Mouse (Mus musculus): ENCODE measurements around the gene Pik3r3. TPM values are rescaled to one million over a fixed set of nuclear protein-coding genes. Genes with fewer than 3 reads are reported as not detected.

Pik3r3 gene
- total and polyA plus RNA-seq, 3 experiments, result 9.3 to 11.6 (median 10.1) TPM

DNA sequence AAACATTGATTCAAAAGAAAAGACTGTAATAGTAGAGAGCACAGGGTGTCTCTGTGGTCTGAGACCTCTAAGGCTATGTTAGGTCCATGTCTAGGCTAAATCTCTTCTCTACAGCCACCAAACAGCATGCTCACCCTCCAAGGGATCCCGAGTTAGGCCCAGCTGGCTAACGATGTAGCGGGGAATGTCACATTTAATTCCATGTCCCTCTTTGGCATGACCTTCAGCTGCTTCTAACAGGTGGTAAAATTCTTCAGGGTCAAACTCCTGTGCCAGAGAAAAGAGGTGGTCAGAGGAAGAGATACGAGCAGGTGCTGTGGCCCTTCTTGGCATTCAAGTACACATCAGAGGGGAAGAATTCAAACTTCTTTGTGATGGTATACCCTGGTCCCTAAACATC, 96.2 kb downstream of the Pik3r3 start:
- Histone ChIP-seq H3K9ac (ENCODE audit: low read depth, low read length) (no peak overlapping the region), H3K36me3 (ENCODE audit: control insufficient read depth, insufficient read depth, low read length) (peaks cover 10% of the 10 kb centered on the region), H3K79me2 (replicated peaks; ENCODE audit: control insufficient read depth, insufficient read depth, low read length) (no peaks in the 10 kb centered on the region), H3K27ac (no peak overlapping the region), H3K4me1 (ENCODE audit: control insufficient read depth, insufficient read depth, low read length) (peaks cover 5% of the 10 kb centered on the region), H3K4me3 (no peak overlapping the region), H3K27me3 (ENCODE audit: control insufficient read depth, insufficient read depth, low read length) (no peaks in the 10 kb centered on the region)
- TF ChIP-seq CTCF (IDR thresholded peaks at IDR 0.05), result no peak
- no peak for TF ChIP-seq POLR2A (IDR thresholded peaks at IDR 0.05; ENCODE audit: insufficient read depth, low read depth, low read length)
- TF ChIP-seq EP300 (IDR thresholded peaks at IDR 0.05; ENCODE audit: insufficient read depth, low read depth, low read length), result no peak
- no peak for DNase-seq
- intact Hi-C loops (cut with DNase I), result no loop called here
- 85% methylated on average over 4 of the region's 4 CpGs for WGBS

DNA sequence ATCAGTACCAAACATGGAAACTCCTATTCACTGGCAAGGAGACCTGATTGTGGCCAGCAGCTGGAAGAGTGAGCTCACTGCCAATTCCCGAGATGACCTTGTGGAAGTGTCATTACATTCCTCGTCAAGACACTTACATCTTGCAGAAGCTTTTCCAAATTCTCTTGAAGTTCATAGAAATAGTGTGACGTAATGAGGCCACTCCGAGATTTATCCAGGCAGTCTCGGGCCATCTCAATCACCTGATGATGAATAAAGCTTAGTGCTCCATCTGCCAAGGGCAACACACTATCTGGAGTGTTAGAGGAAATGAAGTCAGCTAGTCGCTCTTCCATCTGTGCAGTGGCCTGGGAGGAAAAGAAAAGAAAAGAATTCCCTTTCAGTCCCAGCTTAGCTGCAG, 100.7 kb downstream of the Pik3r3 start:
- peaks cover 5% of the 10 kb centered on the region for H3K4me1 ChIP-seq (ENCODE audit: control insufficient read depth, insufficient read depth, low read length)
- H3K79me2 ChIP-seq (replicated peaks; ENCODE audit: control insufficient read depth, insufficient read depth, low read length), result no peaks in the 10 kb centered on the region
- intact Hi-C loops (cut with DNase I), result no loop called here
- no peaks in the 10 kb centered on the region for H3K27me3 ChIP-seq (ENCODE audit: control insufficient read depth, insufficient read depth, low read length)
- 17% methylated on average over 6 of the region's 6 CpGs for WGBS
- peak; percentile 27 to 51 for DNase-seq
- no peak overlapping the region for H3K4me3 ChIP-seq
- peaks cover 11% of the 10 kb centered on the region for H3K36me3 ChIP-seq (ENCODE audit: control insufficient read depth, insufficient read depth, low read length)
- TF ChIP-seq EP300 (IDR thresholded peaks at IDR 0.05; ENCODE audit: insufficient read depth, low read depth, low read length) (no peak), POLR2A (IDR thresholded peaks at IDR 0.05; ENCODE audit: insufficient read depth, low read depth, low read length) (0 out of 2 replicates have a peak, but pooled peaks have one; percentile 11), CTCF (IDR thresholded peaks at IDR 0.05) (no peak)
- no peak overlapping the region for H3K9ac ChIP-seq (ENCODE audit: low read depth, low read length)
- no peak overlapping the region for H3K27ac ChIP-seq

DNA sequence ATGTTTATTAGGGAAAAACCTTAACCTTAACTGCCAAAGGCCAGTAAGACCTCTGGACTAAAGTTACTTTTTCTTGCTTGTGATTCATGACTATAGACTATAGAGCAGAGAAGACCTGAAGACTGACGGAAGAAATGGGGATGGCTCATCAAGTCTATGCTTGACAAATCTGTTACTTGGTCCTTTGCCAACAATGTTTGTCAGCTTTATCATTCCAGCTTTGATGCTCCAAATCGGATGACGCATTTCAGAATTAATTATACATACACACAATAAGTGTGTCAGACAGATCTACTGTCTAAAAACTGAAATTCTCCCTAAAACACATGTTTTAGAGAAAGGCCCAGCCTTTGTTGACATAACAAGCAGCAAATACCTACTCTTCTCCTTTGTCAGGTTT, 107.8 kb downstream of the Pik3r3 start:
- Histone ChIP-seq H3K36me3 (ENCODE audit: control insufficient read depth, insufficient read depth, low read length) (no peaks in the 10 kb centered on the region), H3K4me1 (ENCODE audit: control insufficient read depth, insufficient read depth, low read length) (no peaks in the 10 kb centered on the region), H3K79me2 (replicated peaks; ENCODE audit: control insufficient read depth, insufficient read depth, low read length) (no peaks in the 10 kb centered on the region), H3K27ac (no peak overlapping the region), H3K4me3 (no peak overlapping the region), H3K9ac (ENCODE audit: low read depth, low read length) (no peak overlapping the region), H3K27me3 (ENCODE audit: control insufficient read depth, insufficient read depth, low read length) (no peaks in the 10 kb centered on the region)
- WGBS, result 93% methylated on average over 3 of the region's 3 CpGs
- no peak for TF ChIP-seq EP300 (IDR thresholded peaks at IDR 0.05; ENCODE audit: insufficient read depth, low read depth, low read length)
- DNase-seq, result no peak
- intact Hi-C loops (cut with DNase I), result no loop called here

DNA sequence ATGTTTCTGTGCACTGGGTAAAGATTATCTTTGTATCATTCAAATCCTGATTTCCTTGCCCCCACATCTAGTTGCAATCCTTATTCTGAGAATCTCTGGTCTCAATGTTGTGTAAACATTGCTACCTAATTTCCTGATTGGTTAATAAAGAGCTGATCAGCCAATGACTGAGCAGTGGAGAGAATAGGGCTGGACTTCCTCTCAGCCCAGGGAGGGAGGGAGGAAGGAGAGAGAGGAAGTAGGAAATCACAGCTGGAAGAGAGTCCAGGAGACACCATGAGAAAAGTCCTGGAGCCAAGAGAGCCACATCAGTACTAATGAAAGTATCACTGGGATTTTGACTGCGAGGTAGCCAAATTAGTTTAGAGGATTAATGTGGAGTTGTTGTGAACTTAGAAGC, 114.9 kb downstream of the Pik3r3 start:
- Histone ChIP-seq H3K4me1 (ENCODE audit: control insufficient read depth, insufficient read depth, low read length) (no peaks in the 10 kb centered on the region), H3K4me3 (no peak overlapping the region), H3K79me2 (replicated peaks; ENCODE audit: control insufficient read depth, insufficient read depth, low read length) (no peaks in the 10 kb centered on the region), H3K27me3 (ENCODE audit: control insufficient read depth, insufficient read depth, low read length) (no peaks in the 10 kb centered on the region), H3K27ac (no peak overlapping the region), H3K9ac (ENCODE audit: low read depth, low read length) (no peak overlapping the region), H3K36me3 (ENCODE audit: control insufficient read depth, insufficient read depth, low read length) (no peaks in the 10 kb centered on the region)
- WGBS, result 89% methylated on average over 1 of the region's 1 CpGs
- TF ChIP-seq EP300 (IDR thresholded peaks at IDR 0.05; ENCODE audit: insufficient read depth, low read depth, low read length), result no peak
- TF ChIP-seq CTCF (IDR thresholded peaks at IDR 0.05), result no peak
- TF ChIP-seq POLR2A (IDR thresholded peaks at IDR 0.05; ENCODE audit: insufficient read depth, low read depth, low read length), result no peak
- no peak for DNase-seq
- intact Hi-C loops (cut with DNase I), result no loop called here

DNA sequence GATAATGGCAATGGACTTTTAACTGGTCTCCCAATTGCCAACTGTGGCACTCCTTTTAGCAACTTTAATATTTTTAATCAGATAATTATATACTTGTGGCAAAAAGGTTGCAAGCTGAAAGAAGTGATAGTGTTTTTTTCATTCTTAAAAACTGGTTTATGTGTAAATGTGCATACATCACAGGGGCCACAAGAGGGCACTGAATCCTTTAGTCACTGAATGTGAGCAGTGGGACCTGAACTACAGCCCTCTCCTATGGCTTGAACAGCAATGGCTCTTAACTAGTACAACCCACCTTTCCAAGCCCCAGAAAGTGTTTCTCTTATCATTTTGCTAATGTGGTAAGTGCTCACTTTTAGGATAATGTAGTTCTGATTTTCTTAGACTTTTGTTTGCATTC, 120.7 kb downstream of the Pik3r3 start:
- TF ChIP-seq POLR2A (IDR thresholded peaks at IDR 0.05; ENCODE audit: insufficient read depth, low read depth, low read length) (no peak), CTCF (IDR thresholded peaks at IDR 0.05) (peak; percentile 88)
- H3K4me1 ChIP-seq (ENCODE audit: control insufficient read depth, insufficient read depth, low read length), result no peaks in the 10 kb centered on the region
- H3K36me3 ChIP-seq (ENCODE audit: control insufficient read depth, insufficient read depth, low read length), result no peaks in the 10 kb centered on the region
- no peak overlapping the region for H3K27ac ChIP-seq
- H3K27me3 ChIP-seq (ENCODE audit: control insufficient read depth, insufficient read depth, low read length), result no peaks in the 10 kb centered on the region
- intact Hi-C loops (cut with DNase I), result loop anchor here (2.0 to 10.0 kb wide), 3 partner anchors 63 to 213 kb away; partner anchors contain the start of genes Gpbp1l1 and Tmem69
- H3K79me2 ChIP-seq (replicated peaks; ENCODE audit: control insufficient read depth, insufficient read depth, low read length), result no peaks in the 10 kb centered on the region
- DNase-seq, result peak; percentile 30 to 42
- H3K4me3 ChIP-seq, result no peak overlapping the region
- H3K9ac ChIP-seq (ENCODE audit: low read depth, low read length), result no peak overlapping the region

DNA sequence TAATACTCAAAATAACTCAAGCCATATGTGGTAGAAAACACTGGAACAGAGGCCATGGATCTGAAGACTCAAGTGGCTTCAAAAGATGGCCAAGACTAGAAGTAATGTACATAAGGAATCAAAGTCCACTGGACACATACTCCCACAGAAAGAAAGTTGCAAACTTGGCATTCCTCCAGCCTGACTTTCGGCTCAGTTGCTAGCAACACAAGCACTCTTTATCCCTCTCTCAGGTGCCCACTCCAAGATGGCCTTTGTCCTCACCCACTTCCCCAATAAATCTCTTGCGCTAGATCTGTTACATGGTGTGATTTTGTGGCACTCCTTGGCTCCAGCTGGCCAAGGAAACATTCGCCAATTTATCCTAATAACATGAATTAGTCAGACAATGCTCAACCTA, 131.1 kb downstream of the Pik3r3 start:
- intact Hi-C loops (cut with DNase I), result no loop called here
- DNase-seq, result no peak
- Histone ChIP-seq H3K79me2 (replicated peaks; ENCODE audit: control insufficient read depth, insufficient read depth, low read length) (no peaks in the 10 kb centered on the region; the same call in 1 of the 2 replicates), H3K27ac (no peak overlapping the region), H3K27me3 (ENCODE audit: control insufficient read depth, insufficient read depth, low read length) (no peaks in the 10 kb centered on the region), H3K4me1 (ENCODE audit: control insufficient read depth, insufficient read depth, low read length) (peaks cover 4% of the 10 kb centered on the region; the same call in 1 of the 2 replicates), H3K4me3 (no peak overlapping the region), H3K9ac (ENCODE audit: low read depth, low read length) (no peak overlapping the region), H3K36me3 (ENCODE audit: control insufficient read depth, insufficient read depth, low read length) (peaks cover 16% of the 10 kb centered on the region)
- TF ChIP-seq EP300 (IDR thresholded peaks at IDR 0.05; ENCODE audit: insufficient read depth, low read depth, low read length) (no peak), POLR2A (IDR thresholded peaks at IDR 0.05; ENCODE audit: insufficient read depth, low read depth, low read length) (no peak), CTCF (IDR thresholded peaks at IDR 0.05) (no peak)
- WGBS, result 75% methylated on average over 3 of the region's 3 CpGs

Other genes starting within 250 kb of the Pik3r3 start
- gene Faah, start 203.7 kb upstream of the Pik3r3 start, total RNA-seq (2021), result under 1 TPM; 0.14 to 0.23 TPM
- gene Faah, start 203.7 kb upstream of the Pik3r3 start, polyA plus RNA-seq (2012; rRNA removed), result 0.53 and 1.4 TPM in 2 replicates
- 10 to 100 TPM; 24.3 to 28.4 TPM for gene Nsun4, start 167.7 kb upstream of the Pik3r3 start, total RNA-seq (2021)
- 24.9 and 37.0 TPM in 2 replicates for gene Nsun4, start 167.7 kb upstream of the Pik3r3 start, polyA plus RNA-seq (2012; rRNA removed)
- gene Uqcrh, start 146.5 kb upstream of the Pik3r3 start, total RNA-seq (2021), result 1,000 to 10,000 TPM; 1,648 to 1,969 TPM
- 736 and 1,429 TPM in 2 replicates for gene Uqcrh, start 146.5 kb upstream of the Pik3r3 start, polyA plus RNA-seq (2012; rRNA removed)
- gene Lrrc41, start 146.3 kb upstream of the Pik3r3 start, total RNA-seq (2021), result 10 to 100 TPM; 22.0 to 24.9 TPM
- gene Lrrc41, start 146.3 kb upstream of the Pik3r3 start, polyA plus RNA-seq (2012; rRNA removed), result 27.1 and 32.6 TPM in 2 replicates
- under 1 TPM; 0.21 to 0.43 TPM for gene Rad54l, start 97.9 kb upstream of the Pik3r3 start, total RNA-seq (2021)
- gene Rad54l, start 97.9 kb upstream of the Pik3r3 start, polyA plus RNA-seq (2012; rRNA removed), result 0.18 and 0.26 TPM in 2 replicates
- 10 to 100 TPM; 52.7 to 59.5 TPM for gene Pomgnt1, start 97.8 kb upstream of the Pik3r3 start, total RNA-seq (2021)
- 44.4 and 65.2 TPM in 2 replicates for gene Pomgnt1, start 97.8 kb upstream of the Pik3r3 start, polyA plus RNA-seq (2012; rRNA removed)
- gene Lurap1, start 70.3 kb upstream of the Pik3r3 start, total RNA-seq (2021), result 1 to 10 TPM; 4.5 to 5.4 TPM
- gene Lurap1, start 70.3 kb upstream of the Pik3r3 start, polyA plus RNA-seq (2012; rRNA removed), result 2.0 and 2.9 TPM in 2 replicates
- not detected for gene Tspan1, start 54.0 kb upstream of the Pik3r3 start, total RNA-seq (2021)
- gene Tspan1, start 54.0 kb upstream of the Pik3r3 start, polyA plus RNA-seq (2012; rRNA removed), result 4.9 TPM in 1 of 2 replicates, not detected in the other
- not detected for gene 1700042G07Rik, start 48.2 kb upstream of the Pik3r3 start, total RNA-seq (2021)
- 0.45 TPM in 1 of 2 replicates, not detected in the other for gene 1700042G07Rik, start 48.2 kb upstream of the Pik3r3 start, polyA plus RNA-seq (2012; rRNA removed)
- under 1 TPM; 0.16 to 0.37 TPM for gene Gm49337, start 48.2 kb upstream of the Pik3r3 start, total RNA-seq (2021)
- gene Gm49337, start 48.2 kb upstream of the Pik3r3 start, polyA plus RNA-seq (2012; rRNA removed), result not detected in 2 replicates
- 100 to 1,000 TPM; 108 to 136 TPM for gene Mast2, start 242.6 kb downstream of the Pik3r3 start, total RNA-seq (2021)
- gene Mast2, start 242.6 kb downstream of the Pik3r3 start, polyA plus RNA-seq (2012; rRNA removed), result 144 and 149 TPM in 2 replicates

Measured in heart, adult 2 months (tissue).